Mouse (Mus musculus) activated CD4-positive, CD25-positive, alpha-beta regulatory T cell, adult 4 months (primary cell): Measurements from ENCODE around the gene Cdh4. TPM values are rescaled to one million over a fixed set of nuclear protein-coding genes. Genes with fewer than 3 reads are reported as not detected.

Experiments used
- ATAC-seq: one replicate; pipeline ENCODE4 v1.8.0; 2017
- polyA plus RNA-seq, 2 experiments: library from polyadenylated mRNA; unstranded; fragments of 100-300 nt; shearing (Covaris generic); gene quantifications; one replicate each; pipeline ENCODE4 v1.2.1; 2017

The Cdh4 gene
- polyA plus RNA-seq, 2 experiments from 2014 or later = 0.14 to 0.20 TPM

DNA sequence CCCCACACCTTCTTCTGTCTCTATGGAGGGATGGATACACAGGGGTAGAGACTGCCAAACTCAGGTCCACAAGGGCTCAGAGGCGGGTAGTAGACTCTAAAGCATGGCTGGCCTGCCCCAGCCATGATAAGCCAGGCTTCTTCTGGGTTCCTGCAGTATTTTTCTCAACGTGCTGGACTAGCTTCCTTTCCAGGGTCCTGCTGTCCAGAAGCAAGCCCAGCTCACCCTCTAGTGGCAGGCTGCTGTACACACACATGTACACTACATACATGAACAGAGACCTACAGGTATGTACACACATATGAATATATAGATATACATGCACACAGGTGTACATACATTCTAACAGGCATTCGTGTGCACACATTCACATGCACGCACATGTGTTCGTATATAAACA is 430.5 kb downstream of the Cdh4 start:
- no peak for ATAC-seq

DNA sequence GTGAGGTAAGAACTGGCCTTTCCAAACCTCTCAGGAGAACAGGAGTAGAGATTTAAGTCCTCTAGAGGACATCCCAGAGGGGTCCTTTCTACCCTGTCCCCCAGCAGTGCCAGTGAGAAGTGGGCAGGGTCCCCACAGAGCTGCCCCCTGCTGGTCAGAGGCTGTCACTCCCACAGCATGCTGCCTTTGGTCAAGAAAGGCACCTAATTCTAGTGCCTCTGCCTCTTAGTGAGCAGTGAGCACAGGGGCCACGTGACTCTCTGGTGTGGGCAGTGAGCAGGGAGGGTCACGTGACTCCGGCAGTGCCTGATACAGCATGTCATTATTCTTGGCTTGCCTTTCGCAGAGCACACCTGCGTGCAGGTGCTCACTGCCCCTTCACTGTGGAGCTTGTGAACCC is 431.1 kb downstream of the Cdh4 start:
- no peak for ATAC-seq

DNA sequence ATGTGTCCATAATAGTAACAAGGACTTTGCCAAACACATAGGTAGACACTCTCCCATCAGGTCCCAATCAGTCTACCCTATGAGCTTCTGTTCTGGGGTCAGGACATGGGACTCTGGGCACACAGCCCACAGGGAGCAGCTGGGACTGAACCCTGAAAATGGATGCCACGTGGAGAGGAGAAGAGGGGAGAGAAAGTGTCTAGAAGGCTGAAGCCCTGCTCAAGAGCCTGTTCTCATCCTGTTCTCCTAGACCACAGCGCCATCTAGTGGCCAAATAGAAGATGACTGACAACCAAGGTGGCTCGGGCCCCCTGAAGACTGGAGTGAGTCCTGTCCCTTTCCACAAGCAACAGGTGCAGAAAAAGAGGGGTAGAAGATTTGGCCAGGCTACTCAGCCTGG is 432.9 kb downstream of the Cdh4 start:
- no peak for ATAC-seq

DNA sequence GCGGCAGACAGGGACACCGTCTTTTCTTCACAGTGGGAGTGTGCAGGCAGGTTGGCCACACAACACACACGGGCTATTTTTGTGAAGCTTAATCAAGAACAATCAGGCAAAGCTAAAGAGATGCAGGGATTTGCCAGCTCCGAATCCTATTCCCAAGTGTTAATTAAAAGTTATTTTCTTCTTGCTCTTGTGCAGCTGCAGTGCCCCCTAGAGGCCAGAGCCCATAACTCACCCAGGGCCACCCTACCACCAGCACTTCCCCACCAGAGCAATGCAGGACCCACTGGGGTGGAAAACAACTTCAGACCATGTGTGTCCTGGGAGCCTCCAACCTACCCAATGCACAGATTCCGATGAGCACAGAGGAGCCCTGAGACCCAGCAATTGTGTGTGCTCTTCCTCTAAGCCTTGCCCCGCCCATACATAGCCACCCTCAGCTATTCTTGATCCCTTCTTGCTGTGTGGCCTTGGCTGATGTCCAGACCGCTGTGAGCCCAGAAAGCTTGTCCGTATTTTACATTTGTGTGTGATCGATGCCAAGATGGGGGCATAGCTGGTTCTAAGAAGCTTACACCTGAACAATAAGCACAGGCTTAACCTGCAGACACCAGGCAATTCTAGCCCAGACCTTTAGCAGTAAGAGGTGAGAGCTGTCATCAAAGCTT is 435.5 kb downstream of the Cdh4 start:
- ATAC-seq = no peak

DNA sequence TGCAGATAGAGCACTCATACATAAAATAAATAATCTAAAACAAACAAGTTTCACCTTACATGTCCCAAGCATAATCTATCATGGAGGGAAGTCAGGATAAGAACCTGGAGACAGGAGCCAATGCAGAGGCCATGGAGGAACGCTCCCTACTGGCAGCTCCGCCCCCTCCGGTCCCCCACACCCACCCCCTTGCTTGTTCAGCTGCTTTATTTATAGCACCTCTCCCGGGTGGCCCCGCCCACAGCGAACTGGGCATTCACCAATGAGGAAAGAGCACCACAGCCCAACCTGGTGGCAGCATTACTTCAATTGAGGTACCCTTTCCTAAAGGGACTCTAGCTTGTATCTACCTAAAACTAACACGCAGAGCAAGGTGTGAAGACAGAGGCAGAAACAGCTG is 442.3 kb downstream of the Cdh4 start:
- ATAC-seq = no peak

DNA sequence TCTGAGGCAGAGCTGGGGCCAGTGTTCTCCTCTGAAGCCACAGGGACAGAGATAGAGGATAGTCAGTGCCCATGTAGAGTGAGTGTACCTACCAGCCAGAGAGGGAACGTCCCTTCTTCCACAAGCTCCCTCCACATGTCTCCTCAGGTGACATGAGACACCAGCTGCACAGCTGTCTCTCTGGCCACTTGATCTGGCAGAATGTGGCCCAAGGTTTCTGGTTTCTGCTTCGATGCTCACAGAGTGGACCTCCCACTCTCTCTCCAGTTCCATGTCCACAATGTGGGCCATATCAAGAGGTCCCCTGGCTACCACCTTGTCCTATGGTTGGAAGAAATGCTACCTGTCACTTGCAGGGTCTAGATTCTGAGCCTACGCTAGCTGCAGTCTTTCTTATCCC is 448.8 kb downstream of the Cdh4 start:
- no peak for ATAC-seq

DNA sequence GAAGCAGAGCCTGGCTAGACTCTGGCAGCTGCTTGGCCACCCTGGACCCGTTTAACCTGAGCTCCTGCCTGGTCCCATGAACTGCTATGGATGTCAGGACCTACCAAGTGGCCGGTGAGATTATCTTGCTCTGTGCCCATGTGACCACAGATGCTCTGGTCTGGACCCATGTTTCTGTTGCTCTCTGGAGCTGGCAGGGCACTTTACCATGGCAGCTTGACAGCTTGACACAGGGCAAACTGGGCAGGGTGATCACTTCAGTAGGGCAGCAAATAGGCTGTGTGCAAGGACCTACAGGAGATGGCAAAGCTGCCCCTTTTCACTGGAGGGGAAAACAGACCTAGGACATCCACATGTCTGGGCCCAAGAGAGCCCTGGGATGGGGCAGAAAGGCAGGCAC is 454.7 kb downstream of the Cdh4 start:
- ATAC-seq = no peak

DNA sequence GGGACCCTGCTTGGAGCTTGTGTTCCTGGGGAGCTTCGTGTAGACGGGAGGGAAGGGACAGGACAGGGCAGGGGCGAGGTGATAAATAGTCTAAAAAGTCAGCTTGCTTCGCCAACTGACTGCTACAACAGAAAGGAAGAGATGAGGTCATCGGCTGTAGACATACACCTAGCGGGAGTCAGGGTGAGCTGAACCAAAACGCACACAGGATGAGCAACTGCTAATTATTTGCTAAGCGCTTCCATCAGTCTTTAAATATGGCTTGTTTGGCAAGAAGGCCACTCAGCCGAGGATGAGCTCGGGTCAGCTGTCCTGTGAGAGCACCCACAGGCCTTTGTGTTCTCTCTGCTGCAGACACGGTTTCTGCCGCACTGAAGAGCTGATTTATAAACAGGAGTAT is 470.7 kb downstream of the Cdh4 start:
- ATAC-seq = no peak

DNA sequence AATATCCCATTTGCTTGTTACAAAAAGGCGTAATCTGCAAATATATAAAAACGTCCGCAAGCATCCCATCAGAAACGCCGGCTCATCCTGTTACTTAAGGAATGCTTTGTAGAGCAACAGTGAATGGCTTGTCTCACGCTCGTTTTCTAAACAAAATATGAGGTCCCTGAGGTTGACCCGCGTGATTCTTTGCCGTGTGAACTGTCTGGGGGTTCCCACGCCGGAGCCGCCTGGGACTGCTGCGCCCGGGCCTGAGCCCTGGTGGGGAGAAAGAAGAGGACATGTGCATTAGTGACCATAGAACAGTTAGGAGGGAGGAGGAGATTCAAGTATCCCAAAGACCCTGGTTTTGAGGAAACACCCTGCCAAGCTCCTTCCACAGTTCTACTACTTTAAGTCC is 471.1 kb downstream of the Cdh4 start:
- ATAC-seq = no peak

DNA sequence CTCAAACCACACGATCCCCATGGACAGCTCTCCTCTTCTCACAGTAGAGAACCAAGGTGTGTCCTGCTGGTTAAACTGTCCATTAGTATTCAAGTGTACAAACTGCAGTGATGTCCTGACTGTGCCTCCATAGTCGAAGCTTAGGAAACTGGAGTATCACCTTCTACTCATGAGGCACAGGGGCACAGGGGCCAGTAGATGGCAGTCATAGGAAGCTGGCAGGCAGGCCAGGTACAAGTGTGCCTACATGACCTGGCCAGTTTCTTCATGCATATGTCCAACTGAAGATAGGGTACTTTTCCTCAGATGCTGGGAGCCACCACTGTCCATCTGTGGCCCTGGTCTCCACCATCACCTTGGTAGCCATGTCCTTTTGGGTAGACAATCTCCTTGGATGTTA is 472.0 kb downstream of the Cdh4 start:
- no peak for ATAC-seq

DNA sequence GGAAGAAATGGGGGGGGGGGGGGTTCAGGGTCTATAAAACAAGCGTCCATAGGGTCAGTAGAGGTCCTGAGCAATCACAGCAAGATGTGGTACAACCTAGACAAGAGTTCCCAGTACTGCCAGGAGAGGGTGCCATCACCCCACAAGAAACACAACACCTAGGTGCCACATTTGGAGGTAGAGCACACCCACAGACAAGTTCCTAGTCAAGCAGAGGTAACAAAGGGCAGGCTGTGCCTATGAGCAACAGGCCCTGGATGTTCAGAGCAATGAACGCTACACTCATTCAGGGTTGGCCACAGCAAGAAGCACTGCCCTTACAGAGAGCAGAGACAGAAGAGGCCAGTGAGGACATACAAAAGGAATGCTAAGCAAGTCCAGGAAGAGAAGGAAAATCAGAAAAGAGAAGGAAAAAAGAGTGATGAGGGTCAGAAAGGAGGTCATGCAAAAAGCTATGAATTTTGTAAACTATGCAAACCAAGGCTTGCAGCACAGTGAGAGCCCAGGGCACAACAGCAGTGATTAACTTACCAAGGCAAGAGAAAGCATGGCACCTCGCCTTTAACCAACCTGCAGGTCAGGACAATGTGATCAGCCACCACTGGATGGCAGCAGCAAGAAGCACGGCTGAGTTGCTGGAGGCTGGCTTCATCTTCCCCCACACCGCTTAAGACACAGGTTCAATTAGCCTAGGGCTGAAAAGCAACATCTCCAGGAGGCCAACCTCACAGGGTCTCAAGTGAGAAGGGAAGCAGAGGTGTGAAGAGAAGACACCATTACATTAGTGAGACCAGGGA is 474.8 kb downstream of the Cdh4 start:
- peak; percentile 86 for ATAC-seq

DNA sequence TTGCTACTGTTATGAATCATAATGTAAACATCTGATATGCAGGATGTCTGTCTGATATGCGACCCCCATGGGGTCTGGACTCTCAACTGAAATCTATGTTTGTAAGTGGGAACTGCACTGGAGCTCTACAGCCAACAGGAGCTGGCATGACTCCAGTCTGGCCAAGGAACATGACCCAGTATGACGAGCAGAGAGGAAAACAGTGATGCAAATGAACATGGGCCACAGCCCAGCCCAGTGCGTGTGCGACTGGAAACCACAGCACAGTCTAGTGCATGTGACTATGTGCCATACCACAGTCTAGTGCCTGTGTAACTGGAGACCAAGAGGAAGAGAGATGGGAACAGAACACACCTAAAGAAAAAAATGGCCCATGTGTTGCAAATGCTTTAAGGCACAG is 477.8 kb downstream of the Cdh4 start:
- ATAC-seq = no peak

DNA sequence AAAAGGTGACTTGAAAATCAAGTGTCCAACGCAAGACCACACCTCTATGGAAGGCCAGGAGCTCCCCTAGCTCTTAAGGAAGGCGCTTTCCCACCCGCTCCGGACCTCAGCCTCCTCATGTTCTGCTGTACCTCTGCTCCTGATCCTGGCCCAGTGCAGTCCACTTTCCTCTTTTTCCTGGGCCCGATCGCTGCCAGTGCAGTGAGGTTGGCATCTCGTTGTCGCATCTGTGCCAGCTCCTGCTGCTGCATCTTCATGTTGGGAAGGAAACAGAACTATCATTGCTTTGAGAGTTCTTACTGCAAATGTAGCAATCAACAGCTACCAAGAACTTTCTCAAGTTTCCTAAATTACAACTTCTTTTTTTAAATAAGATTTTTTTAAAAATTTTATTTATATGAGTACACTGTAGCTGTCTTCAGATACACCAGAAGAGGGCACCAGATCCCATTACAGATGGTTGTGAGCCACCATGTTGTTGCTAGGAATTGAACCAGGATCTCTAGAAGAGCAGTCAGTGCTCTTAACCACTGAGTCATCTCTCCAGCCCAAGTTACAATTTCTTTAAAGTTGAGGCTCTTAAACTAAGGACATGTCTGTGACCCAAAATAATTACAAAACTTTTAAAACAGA is 478.9 kb downstream of the Cdh4 start:
- ATAC-seq = no peak

DNA sequence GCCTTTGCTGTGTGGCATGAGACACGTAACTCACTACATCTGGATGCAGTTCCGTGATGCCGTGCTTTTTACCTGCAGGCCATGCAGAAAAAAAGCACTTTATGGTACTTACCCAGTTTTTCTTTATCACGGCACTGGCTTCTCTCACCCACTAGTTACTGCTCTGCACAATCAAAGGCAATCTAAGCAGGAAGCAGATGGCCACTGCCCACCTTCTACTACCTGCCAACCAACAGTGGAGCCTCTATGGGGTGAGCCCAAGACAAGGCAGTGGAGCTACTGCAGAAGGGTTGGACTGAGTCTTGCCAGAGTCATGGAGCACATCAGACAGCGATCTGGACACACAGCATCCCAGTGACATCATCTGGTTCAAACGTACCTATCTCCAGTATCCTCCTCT is 481.8 kb downstream of the Cdh4 start:
- ATAC-seq = no peak

DNA sequence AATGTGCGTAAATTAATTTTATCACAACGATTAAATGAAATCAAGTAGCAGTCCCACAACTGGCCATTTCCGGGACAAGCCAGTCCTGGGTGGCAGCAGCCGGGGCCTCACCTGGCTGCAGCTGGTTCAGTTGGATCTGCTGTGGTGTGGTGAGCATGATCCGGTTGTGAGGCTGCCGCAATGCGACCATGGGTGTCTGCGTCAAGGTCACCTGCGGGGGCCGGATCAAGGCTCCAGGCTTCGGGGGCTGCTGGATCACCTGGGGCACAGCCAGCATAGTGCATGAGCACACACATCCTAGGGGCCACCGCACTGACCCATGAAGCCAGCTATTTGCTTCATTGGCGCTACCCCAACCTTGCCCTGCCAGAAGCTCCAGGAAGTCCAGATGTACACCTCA is 486.9 kb downstream of the Cdh4 start:
- no peak for ATAC-seq

DNA sequence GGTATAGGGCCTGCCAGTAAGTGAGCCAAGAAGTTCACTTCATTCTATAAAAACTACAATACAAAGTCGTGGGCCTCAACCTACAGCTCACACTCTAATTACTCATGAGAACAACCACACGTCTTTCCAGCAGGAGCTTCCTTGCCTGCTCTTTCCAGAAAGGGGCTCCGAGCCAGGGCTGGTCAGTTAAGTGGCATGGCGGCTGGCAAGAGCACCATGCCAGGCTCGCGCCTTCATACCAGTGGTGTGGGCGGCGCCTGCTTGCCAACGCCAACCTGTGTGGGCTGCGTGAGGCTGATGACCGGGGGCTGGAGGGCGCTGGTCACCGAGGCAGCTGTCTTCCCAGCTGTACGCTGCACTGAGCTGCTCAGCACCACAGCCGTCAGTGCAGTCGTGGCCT is 489.5 kb downstream of the Cdh4 start:
- ATAC-seq = no peak

DNA sequence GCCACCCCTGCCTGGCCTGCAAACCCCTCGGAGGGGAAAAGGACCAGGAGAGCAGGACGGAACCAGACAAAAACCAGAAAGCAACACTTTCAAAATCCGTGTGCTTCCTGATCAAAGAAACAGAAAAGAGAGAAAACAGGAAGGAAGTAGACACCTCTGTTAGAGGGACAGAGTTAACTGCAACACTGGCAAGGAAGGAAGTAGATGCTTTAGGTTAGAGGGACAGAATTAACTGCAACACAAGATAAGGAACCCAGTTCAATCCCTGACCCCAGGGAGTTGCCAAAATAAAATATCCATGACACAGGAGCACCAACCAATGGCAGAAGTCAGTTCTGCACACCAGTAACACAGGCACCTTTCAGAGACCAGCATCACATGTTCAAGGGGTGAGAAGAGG is 491.9 kb downstream of the Cdh4 start:
- ATAC-seq = no peak

DNA sequence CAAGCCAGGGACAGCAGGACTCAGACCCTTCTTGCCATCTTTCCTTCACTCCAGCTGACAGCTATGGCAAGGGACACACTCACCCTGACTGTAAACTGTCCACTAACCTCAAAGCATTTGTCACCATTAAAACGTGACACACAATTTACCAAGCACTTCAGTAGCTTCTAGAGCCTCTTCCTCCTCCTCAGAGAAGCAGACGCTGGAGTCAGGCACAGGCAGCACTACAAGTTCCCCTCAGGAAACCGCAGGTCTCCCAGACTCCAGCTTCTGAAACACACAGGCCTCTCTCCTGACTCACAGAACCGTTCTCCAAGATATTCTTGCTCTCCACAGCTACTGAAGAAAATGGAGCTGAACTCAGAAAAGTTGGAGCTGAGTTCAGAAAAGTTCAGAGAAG is 494.9 kb downstream of the Cdh4 start:
- no peak for ATAC-seq

DNA sequence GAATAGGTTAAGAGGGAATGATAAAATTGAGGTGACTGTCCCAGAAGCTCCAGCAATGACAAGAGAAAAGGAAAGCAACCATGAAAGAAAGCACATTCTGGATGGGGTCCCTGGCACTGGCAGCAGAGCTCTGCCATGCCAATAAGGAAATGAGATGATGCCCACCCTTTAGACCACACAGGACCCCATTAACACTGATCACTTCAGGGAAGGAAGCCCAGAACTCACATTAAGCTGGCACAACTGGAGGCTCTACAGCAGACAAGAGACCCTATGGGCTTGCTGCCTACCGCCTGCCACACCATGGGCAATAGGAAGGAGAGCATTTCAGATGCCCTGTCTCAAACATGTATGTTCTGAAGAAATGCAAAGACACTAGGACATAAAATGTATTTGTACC is 499.5 kb downstream of the Cdh4 start:
- no peak for ATAC-seq

DNA sequence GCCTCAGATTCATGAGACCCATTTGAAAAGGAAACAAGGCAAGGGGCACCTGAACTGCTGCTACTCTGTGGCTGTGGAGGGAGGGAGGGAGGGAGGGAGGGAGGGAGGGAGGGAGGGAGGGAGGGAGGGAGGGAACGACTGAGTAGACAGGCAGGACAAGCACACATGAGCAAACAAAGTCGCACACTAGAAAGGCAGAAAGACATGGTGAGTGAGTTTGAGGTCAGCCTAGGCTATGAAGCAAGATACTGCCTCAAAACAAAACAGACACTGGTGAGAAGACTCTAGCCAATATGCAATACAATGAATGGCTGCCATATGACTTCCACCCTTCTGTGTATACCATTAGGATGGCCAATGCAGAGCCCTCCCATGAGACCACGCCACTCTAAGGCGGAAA is 502.8 kb downstream of the Cdh4 start:
- no peak for ATAC-seq

DNA sequence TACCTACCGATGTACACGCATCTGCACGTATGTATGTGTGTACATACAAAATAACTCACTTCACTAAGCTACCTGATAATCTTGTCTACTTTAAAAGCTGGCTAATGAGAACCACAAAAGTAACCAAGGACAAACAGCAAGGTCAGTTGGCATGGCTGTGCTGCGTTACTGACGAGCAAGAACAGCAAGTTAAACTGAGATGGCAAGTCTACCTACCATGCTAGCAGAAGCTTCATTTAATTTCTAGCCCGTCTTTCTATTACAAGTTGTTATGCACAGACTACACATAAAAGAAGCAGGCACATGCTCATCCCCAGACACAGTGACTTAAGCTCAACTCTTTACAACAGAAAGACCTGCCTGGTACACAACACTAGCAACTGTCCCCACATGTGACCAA is 504.3 kb downstream of the Cdh4 start:
- ATAC-seq = no peak

DNA sequence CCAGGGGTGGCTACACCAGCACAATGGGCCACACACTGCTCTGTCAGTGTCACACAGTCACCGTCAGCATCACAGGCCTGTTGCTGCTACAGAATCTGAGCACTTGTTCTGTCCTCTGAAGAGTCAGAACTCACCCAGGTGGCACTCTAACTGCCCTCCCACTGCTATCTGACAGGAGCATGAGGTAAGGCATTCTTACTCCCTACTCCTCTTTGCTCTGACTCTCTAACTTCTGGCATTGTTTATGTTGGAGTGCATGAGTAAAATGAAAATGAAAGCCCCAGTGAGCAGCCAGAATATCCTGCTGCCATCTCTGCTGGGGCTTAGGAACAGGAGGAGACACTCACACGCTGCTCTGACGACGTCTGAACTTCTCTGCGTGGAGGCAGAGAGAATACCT is 505.4 kb downstream of the Cdh4 start:
- ATAC-seq = no peak

DNA sequence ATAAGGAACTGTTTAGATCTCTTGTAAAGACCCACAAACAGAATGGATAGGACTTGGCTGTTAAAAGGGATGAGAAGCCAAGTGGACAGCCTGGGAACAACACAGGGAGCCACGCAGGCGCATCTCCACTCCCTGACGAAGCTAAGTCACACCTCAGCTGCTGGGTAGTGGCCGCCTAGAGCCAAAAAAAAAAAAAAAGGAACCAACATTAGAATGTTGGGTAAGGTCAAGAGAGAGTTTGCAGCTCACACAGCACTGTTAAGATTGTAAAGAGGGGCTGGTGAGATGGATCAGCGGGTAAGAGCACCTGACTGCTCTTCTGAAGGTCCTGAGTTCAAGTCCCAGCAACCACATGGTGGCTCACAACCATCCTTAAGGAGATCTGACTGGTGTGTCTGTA is 506.6 kb downstream of the Cdh4 start:
- ATAC-seq = no peak
